Mouse (Mus musculus) lung, embryonic 14.5 days (tissue): ENCODE measurements at regions not wholly inside any gene's neighbourhood (a gene's known extent, or its start where the extent isn't known, plus 50 kb on each side); places are given as distances from the start of the nearest gene placed in this dataset.

Experiments
- ATAC-seq: fragments of 200-750 bp; cut with Nextera tagmentation; 2 replicates; pipeline ENCODE4 v1.8.0; 2017; ENCODE audit warnings: mild to moderate bottlenecking, moderate TSS enrichment, moderate library complexity; ENCODE audit not compliant: insufficient read depth
- DNase-seq: peaks from one replicate; pipeline ENCODE4 v3.0.0-alpha.2; 2015
- H3K27ac ChIP-seq: fragments of 300-500 bp; sonication (generic); 2 replicates; pipeline ENCODE4 v1.5.1; 2014; ENCODE audit warnings: low read depth, mild to moderate bottlenecking, moderate library complexity
- H3K27me3 ChIP-seq: fragments of 300-500 bp; sonication (generic); 2 replicates; pipeline ENCODE4 v1.6.1; 2014; ENCODE audit warnings: low read length, control low read depth; ENCODE audit not compliant: insufficient read depth
- H3K36me3 ChIP-seq: fragments of 300-500 bp; sonication (generic); 2 replicates; pipeline ENCODE4 v1.6.1; 2014; ENCODE audit warnings: control low read depth; ENCODE audit not compliant: insufficient read depth
- H3K4me1 ChIP-seq: fragments of 300-500 bp; sonication (generic); 2 replicates; pipeline ENCODE4 v1.6.1; 2014; ENCODE audit warnings: antibody characterized with exemption, control low read depth; ENCODE audit not compliant: insufficient read depth
- H3K4me2 ChIP-seq: fragments of 300-500 bp; sonication (generic); 2 replicates; pipeline ENCODE4 v1.6.1; 2014; ENCODE audit warnings: mild to moderate bottlenecking
- H3K4me3 ChIP-seq: fragments of 300-500 bp; sonication (generic); 2 replicates; pipeline ENCODE4 v1.5.1; 2014; ENCODE audit warnings: low read depth, low read length
- H3K9ac ChIP-seq: fragments of 300-500 bp; sonication (generic); 2 replicates; pipeline ENCODE4 v1.6.1; 2014
- H3K9me3 ChIP-seq: fragments of 300-500 bp; sonication (generic); 2 replicates; pipeline ENCODE4 v1.6.1; 2016; ENCODE audit warnings: low read depth, low read length, control low read depth
- CTCF ChIP-seq: IDR thresholded peaks from 2 replicates; pipeline ENCODE4 v1.5.1; 2016; ENCODE audit warnings: antibody characterized with exemption, low read depth
- WGBS: fragments of 180-500 bp; shearing (Covaris S2); extraction: QIAGEN DNeasy Blood & Tissue Kit; methylation state at CpG from one replicate; pipeline ENCODE4 v1.1.7; 2014; 5-methylcytosine and 5-hydroxymethylcytosine counted together

DNA sequence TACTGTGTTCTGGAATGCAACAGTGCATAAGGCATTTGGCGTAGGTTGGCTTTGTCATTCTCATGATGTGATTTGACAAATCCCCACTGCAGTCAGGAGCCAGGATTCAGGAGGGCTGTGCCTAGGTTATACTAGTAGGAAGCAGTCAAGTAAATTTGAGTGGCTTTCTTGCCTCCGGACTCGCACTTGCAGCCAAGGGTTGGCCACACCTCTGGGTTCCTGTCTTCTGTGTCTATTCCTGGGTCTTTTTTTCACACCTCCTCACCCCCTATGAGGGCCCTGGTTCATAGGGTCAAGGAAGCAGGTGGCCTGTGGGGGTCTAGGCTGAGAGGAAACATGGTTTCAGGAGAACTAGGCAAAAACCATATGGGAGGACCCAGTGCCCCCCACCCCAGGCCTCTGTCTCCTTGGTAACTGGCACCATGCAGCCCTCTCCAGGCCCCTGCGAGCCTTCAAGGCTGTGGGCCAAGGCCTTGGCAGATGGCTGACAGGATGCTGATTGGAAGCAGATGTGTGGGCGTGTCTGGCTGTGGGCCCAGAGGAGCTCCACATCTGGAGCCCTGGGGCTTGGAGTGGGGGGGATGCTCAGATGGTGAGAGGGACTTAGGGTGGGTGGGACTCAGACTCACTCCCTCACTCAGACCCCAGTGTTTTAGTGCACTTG lies 195.7 kb downstream of the Rgs3 start:
- ATAC-seq = peak; percentile 91
- TF ChIP-seq CTCF = no peak
- no peak overlapping the region for H3K9ac ChIP-seq
- no peaks in the 10 kb centered on the region for H3K36me3 ChIP-seq
- H3K4me3 ChIP-seq = no peak overlapping the region
- peak overlapping the region; percentile 75; the same call in 1 of the 2 replicates for H3K27ac ChIP-seq
- no peaks in the 10 kb centered on the region for H3K9me3 ChIP-seq
- no peak overlapping the region; the same call in 1 of the 2 replicates for H3K4me2 ChIP-seq
- peak; percentile 96 for DNase-seq
- H3K4me1 ChIP-seq = peaks cover 32% of the 10 kb centered on the region
- 28% methylated on average over 5 of the region's 5 CpGs for WGBS
- H3K27me3 ChIP-seq = no peaks in the 10 kb centered on the region

DNA sequence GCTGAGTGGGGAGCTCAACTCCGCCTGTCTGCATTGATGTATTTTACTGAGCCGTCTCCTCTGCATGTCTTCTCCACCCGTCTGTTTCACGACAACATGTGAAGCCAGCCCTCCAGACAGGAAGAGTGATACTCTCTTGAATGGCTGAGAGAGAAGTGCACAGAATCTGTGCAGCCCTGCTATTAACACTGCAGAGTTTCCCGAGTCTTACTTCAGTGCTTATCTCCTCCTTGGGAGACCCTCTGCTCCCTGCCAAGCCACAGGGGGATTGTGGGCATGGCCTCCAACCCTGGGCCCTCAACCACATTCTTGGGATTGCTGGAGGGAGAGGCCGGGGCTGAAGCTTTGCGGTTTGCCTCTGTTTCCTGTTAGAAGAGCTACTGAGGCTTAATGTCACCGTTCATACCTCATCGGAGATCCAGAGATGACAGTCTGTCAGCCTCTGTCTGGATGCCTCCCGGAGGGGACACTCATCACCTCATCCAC lies 197.1 kb downstream of the Rgs3 start:
- no peak for ATAC-seq
- Histone ChIP-seq H3K4me3 (no peak overlapping the region), H3K36me3 (no peaks in the 10 kb centered on the region), H3K4me1 (peaks cover 41% of the 10 kb centered on the region), H3K9ac (peak overlapping the region; percentile 4; the same call in 1 of the 2 replicates), H3K4me2 (no peak overlapping the region), H3K27me3 (no peaks in the 10 kb centered on the region), H3K27ac (peak overlapping the region; percentile 66), H3K9me3 (no peaks in the 10 kb centered on the region)
- TF ChIP-seq CTCF = no peak
- WGBS = 11% methylated on average over 10 of the region's 10 CpGs
- peak; percentile 48 for DNase-seq

DNA sequence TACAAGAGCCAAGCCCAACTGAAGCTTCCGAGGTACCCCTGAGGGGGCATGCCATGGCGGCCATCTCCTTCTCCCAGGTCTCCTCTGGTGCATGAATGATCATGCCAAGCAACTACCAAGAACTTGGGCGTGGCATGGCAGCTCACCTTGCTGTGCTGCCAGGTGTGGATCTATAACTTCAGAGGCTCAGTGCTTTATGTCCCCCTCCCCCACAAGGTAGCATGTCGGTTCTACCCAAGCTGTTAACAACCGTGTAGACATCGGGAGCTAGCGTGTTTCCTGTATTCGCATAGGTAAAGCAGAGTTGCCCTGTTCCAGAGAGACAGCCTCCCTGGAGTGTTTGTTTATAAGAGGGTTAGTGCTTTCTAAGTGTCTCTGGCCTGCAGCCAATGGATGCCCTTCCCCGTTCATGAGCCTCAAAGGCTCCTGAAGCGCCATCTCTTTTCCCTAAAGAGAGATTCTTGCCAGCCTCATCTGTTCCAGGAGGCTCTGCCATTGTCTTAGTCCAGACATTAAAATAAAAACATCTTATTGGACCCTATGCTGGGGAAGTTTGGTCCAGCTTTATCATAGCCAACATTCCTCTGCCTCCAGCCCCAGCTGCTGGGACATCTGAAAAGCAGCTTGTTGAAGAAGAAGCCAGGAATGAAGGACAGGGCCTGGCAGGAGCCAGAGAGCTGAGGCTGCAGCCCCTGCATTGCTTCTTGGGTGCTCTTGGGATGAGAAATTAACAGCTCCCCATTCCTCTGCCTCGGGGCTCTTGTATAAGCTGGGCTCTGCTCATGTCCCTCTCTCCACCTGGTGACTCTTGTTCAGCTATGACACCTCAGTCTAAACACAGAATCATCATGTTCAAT lies 201.3 kb downstream of the Rgs3 start:
- Histone ChIP-seq H3K9ac (no peak overlapping the region), H3K27ac (peak overlapping the region; percentile 75), H3K36me3 (no peaks in the 10 kb centered on the region), H3K4me2 (no peak overlapping the region), H3K4me1 (peaks cover 24% of the 10 kb centered on the region), H3K9me3 (no peaks in the 10 kb centered on the region), H3K27me3 (no peaks in the 10 kb centered on the region), H3K4me3 (no peak overlapping the region)
- no peak; the same call in 1 of the 2 replicates for TF ChIP-seq CTCF
- WGBS = 35% methylated on average over 11 of the region's 11 CpGs
- ATAC-seq = 0 out of 2 replicates have a peak, but pooled peaks have one; percentile 9
- DNase-seq = peak; percentile 68

DNA sequence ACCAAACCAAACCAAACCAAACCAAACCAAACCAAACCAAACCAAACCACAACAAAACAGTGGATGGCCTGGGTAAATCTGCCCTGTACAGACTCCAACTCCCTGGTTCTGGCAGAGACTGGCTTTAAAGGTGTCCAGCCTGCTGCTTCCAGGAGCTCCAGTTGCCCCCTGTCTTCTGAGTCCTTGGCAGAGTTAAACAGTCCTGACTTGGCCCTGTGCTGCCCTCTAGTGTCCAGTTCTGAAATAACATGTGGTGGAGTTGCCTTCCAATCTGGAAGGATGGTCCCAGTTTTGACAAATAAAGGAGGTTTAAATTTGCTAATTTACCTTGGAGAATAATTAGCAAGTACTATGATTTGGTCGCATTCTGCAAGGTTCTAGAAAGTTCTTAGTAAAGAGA lies 202.0 kb downstream of the Rgs3 start:
- DNase-seq = peak; percentile 96
- H3K4me1 ChIP-seq = peaks cover 17% of the 10 kb centered on the region
- H3K9ac ChIP-seq = no peak overlapping the region
- ATAC-seq = peak; percentile 55; the same call in 1 of the 2 replicates
- TF ChIP-seq CTCF = peak; percentile 97
- no peaks in the 10 kb centered on the region for H3K9me3 ChIP-seq
- no peak overlapping the region for H3K4me2 ChIP-seq
- no peaks in the 10 kb centered on the region for H3K27me3 ChIP-seq
- H3K27ac ChIP-seq = no peak overlapping the region
- H3K36me3 ChIP-seq = no peaks in the 10 kb centered on the region
- 0% methylated on average over 1 of the region's 1 CpGs for WGBS
- H3K4me3 ChIP-seq = no peak overlapping the region

DNA sequence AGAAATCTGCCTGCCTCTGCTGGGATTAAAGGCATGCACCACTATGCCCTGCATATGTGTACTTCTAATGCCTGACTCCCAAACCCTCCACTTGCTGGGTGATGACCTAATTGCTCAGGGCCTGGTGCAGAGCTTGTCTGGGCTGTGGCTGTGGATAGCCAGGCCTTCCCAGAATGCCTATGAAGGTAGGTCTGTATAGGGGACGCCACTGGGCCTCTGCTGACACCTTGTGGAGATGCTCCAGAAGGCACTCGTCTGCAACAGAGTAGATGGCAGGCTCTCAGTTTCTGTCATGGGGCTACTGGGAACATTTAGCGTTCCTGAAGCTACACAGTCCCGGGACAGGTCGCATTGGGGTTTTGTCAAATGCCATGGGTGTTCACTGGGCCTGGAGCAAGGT lies 201.4 kb upstream of the Zfp618 start:
- no peaks in the 10 kb centered on the region for H3K36me3 ChIP-seq
- 10% methylated on average over 5 of the region's 5 CpGs for WGBS
- no peak overlapping the region for H3K4me2 ChIP-seq
- DNase-seq (peak; percentile 93), ATAC-seq (peak; percentile 88)
- H3K9me3 ChIP-seq = no peaks in the 10 kb centered on the region
- TF ChIP-seq CTCF = peak; percentile 97
- H3K4me3 ChIP-seq = no peak overlapping the region
- no peak overlapping the region for H3K27ac ChIP-seq
- H3K9ac ChIP-seq = no peak overlapping the region
- no peaks in the 10 kb centered on the region for H3K27me3 ChIP-seq
- H3K4me1 ChIP-seq = peaks cover 9% of the 10 kb centered on the region

DNA sequence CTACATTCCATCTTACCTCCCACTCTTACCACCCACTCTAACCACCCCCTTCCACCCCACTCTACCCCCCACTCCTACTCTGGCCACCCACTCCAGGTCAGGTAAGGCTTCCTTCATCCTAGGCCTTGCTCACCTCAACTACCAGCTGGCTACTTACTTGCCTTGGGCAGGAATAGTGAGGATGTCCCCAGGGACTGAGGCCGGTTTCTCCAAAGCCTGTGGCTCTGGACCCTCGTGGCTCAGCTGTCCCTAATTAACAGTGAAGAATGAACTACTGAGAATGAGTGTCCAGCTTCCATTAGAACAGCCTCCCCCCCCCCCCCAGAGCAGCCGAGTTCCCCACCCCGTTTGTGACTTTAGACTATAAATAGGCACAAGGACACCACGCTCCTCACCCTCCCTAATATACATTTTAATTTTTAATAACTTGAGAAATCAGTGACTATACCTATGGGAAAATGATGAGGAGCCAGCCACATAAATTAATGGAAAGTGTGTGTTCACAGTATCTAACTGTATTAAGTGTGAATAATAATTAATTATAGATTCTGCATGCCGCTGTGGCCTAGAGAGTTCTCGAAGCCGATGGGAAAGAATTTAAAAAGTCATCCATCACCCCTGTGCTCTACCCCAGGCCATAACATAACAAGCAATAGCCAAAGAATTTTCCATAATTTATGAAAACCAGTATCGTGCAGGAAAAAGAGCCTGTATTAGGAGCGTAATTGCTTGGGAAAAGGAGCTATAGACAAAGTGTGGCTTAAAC lies 195.7 kb upstream of the Zfp618 start:
- Histone ChIP-seq H3K9ac (no peak overlapping the region), H3K27ac (no peak overlapping the region), H3K4me1 (no peaks in the 10 kb centered on the region), H3K36me3 (no peaks in the 10 kb centered on the region), H3K4me3 (no peak overlapping the region), H3K9me3 (no peaks in the 10 kb centered on the region), H3K4me2 (no peak overlapping the region), H3K27me3 (no peaks in the 10 kb centered on the region)
- no peak for DNase-seq
- no peak for ATAC-seq
- no peak for TF ChIP-seq CTCF
- WGBS = 55% methylated on average over 10 of the region's 10 CpGs
